Mouse (Mus musculus): ENCODE measurements around the gene Ren1.

GRCm38 (mm10) chr1:133333937-133334336 lies 16.4 kb upstream of the Ren1 start:
- TF ChIP-seq CTCF (IDR thresholded peaks at IDR 0.05; ENCODE audit: low read depth, low read length) = no peak
- no peak for TF ChIP-seq POLR2A (IDR thresholded peaks at IDR 0.05; ENCODE audit: borderline replicate concordance, low read depth, low read length)
